Mouse (Mus musculus) mouse trophoblast stem cell (cell line): Measurements from ENCODE around the gene 1700030J22Rik.

Experiments
- in situ Hi-C, 2 experiments: fragments of 300-500 bp; cut with MseI, MboI; formaldehyde crosslinking; loops; 2 replicates in 1 of 2; 3 replicates in 1 of 2; pipeline ENCODE4 v1.15.1; 2025

1700030J22Rik gene

GRCm38 (mm10) chr8:116978631-116979256 is at the start of gene 1700030J22Rik:
1700030J22Rik (minus strand) TSS chr8:116978959.
- in situ Hi-C loops: no loop called here

GRCm38 (mm10) chr8:117027601-117028000 is 48.8 kb upstream of the 1700030J22Rik start:
- in situ Hi-C loops: no loop called here

DNA sequence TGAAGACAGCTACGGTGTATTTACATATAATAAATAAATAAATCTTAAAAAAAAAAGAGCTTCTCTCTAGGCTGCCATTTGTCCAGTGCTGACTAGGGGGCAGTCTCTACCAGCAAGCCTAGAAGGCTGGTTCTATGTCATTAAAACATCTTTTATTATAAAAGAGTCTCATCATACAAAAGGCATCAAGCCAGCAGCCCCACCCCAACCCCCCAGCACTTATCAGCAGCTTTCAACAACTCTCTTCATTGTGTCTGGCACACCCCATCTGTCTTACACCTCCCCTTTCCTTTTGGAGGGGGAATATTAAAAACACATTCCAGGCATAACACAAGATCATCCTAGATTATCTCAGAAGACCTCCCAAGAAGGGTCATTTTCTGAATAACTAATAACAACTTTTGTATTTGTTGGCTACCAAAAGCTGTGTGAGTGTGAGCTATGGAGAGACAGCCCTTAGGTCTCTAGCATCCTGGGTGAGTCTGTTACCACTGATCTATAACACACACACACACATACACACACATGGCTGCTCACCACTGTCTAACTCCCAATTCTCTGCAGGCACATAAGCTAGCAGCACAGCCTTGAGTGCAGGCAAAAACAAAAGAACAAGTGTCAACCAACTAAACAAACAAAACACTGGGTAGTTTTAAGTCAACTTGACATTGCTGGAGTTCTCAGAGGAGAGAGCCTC is 43.7 kb upstream of the 1700030J22Rik start:
- in situ Hi-C loops: no loop called here

DNA sequence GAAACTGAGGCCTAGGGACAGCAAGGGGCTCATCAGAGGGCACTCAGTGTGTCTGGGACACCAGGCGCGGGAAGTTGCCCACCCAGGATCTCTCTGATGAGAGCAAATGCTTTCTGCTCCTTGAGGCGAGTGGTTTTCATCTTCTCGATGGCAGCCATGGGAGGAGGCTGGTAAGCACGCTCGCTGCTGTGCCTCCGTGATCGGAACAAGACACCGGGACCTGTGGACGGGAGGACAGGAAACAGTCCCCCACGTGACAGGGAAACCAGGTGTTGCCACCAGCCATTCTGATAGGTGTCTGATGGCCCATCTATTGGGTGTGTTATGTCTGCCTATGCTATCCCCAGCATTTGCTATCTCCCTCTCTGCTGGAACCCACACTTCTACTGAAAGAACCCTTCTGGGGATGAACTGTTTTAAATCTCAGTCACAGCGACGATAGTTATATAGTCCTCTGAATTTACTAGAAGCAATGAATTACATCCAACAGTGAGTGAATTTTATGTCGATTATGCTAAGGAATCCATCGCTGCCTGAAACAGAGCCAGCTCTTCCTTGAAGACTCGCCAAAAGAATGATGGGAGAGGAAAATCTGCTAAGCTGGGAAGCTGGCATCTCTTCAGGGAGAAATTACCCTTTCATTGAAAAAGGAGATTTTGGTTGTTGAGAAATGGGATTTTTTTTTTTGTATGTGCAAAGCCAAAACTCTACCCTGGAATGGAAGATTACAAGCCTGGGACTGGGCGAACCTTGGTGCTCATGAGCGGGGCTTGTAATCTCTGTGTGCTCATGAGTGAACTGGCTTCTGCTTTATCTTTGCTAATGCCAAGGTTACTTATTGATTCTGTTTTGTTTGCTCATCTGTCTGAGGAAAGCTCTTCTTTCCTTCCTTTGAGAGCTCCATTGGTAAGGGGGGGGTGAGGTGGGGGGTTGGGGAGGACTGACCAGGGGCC is 40.8 kb upstream of the 1700030J22Rik start:
- in situ Hi-C loops: no loop called here

GRCm38 (mm10) chr8:117017896-117018295 is 39.1 kb upstream of the 1700030J22Rik start:
- in situ Hi-C loops: no loop called here

DNA sequence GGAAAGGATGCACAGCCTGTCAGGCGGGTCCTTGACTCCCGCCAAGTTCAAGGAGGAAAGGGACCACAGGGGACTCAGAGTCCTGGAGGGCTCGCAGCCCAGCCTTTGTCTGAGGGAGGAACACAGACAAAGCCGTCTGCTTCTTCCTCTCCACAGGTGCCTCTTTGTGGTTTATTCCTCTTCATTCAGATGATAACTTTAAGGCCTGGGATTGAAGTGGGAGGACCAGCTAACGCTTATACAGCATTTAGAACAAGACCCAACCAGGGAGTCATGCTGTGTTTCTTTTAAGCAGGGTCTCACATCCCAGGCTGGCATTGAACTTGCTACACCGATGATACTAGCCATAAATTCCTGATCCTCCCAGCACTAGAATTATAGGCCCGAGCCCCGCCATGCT is 38.2 kb upstream of the 1700030J22Rik start:
- in situ Hi-C loops: no loop called here

DNA sequence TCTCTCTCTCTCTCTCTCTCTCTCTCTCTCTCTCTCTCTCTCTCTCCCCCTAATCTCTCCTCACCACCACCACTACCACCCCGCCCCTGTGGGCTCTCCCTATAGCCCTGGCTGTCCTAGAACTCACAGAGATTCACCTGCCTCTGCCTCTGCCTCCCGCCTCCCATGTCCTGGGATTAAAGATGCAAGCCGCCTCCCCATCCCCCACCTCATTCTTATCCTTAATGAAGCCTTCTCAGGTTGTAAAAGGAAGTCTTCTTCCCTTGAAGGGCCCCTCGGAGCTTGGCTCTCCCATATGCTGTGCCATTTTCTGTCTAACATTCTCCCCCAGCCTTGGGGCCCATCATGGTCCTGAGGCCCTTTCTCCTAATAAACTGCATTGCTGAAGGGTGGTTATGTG is 36.9 kb upstream of the 1700030J22Rik start:
- in situ Hi-C loops: no loop called here

- in situ Hi-C loops: no loop called here
Measured at GRCm38 (mm10) chr8:117011366-117011765, 32.6 kb upstream of the 1700030J22Rik start.

DNA sequence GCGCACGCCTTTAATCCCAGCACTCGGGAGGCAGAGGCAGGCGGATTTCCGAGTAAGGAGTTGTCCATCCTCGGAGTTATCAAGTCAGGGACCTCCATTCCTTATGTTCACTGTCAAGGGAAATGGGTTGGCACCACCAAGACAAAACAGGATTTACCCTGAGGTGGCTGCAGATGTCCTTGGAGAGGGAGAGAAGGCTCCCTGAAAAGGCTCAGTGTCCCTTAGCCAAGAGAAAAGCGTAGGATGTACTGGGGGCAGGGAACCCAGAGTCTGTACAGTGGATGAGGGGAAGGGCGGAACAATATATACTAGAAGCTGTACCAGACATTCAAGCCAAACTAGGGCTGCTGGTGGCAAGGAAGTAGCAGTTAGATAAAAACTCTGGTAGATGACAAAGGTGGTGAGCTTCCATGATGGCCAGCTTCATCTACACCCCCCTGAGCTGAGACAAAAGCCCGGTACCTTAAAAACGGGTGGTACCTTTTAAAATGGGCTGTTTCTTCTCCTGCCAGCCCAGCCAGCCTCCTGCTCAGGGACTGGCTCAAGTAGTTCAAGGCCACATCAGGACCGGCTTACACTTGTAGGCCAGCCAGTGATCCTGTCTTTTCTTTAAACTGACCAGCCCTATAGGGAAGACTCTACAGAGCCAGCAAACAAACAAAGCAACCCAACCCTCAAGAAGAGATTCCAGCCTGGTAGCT is 15.4 kb upstream of the 1700030J22Rik start:
- in situ Hi-C loops: no loop called here

GRCm38 (mm10) chr8:116993095-116993867 is 14.5 kb upstream of the 1700030J22Rik start, which contains the start of gene Gcsh:
Gcsh (minus strand) TSS chr8:116993537.
- in situ Hi-C loops: no loop called here

GRCm38 (mm10) chr8:116992176-116992971 is 13.6 kb upstream of the 1700030J22Rik start:
- in situ Hi-C loops: no loop called here

DNA sequence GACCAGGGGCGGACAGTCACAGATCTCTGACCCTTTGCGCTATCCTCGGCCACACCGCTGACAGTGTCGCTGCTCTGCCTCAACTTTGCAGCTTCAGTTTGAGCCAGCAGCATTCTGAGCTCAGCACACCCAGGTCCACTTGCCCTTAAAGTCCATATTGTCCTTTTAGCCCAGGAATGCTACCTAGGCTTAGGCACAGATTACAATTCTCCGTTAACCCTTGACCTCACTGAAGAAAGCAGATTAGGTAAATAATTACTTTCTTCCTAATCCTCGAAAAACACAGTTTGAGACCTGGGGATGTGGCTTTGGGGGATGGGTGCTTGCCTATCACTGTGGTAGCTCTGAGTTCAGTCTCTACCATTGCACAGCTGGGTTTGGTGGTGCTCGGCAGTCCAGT is 12.5 kb upstream of the 1700030J22Rik start:
- in situ Hi-C loops: no loop called here

GRCm38 (mm10) chr8:116989842-116990241 is 11.1 kb upstream of the 1700030J22Rik start:
- in situ Hi-C loops: no loop called here

GRCm38 (mm10) chr8:116980117-116980516 is 1.4 kb upstream of the 1700030J22Rik start:
- in situ Hi-C loops: no loop called here

GRCm38 (mm10) chr8:116978052-116978451 is 707 bp downstream of the 1700030J22Rik start:
- in situ Hi-C loops: no loop called here

- in situ Hi-C loops: no loop called here
Measured at GRCm38 (mm10) chr8:116975606-116976005, 3.2 kb downstream of the 1700030J22Rik start.

DNA sequence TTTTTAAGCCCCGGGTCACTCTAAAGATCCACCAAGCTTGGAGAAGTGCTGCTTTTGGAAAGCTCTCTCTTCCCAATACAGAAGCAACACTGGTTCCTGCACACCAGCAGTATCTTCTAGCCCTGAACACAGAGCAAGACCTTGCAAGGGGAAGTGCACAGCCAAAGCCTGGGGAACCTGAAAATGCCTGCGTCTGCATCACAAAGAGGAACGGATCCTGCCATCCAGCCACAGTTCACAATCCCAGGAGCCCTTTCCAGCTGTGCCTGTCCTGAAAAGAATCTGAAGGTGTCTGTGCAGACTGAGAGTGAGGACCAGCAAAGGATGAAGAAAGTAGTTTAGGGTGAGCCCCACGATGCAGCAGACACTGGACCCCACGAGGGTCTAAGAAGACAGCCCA is 3.7 kb downstream of the 1700030J22Rik start:
- in situ Hi-C loops: no loop called here

GRCm38 (mm10) chr8:116969531-116969930 is 9.2 kb downstream of the 1700030J22Rik start:
- in situ Hi-C loops: no loop called here

DNA sequence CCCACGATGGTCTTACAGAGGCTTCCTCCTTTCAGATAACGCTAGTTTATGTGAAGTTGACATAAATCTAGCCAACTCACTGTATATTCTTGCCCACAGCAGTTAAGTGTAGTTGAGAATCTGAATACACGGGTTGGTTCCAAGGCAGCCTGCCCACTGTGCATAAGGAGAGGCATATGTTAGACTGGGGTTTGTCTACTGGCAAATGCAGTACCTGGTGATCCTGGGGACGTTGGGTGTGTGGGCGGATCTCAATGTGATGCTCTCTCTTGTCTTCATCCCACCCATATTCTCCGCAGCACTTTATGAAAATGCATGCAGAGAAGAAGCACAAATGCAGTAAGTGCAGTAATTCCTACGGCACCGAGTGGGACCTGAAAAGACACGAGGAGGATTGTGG is 24.3 kb downstream of the 1700030J22Rik start:
- in situ Hi-C loops: no loop called here

- in situ Hi-C loops: no loop called here
Measured at GRCm38 (mm10) chr8:116952428-116952827, 26.3 kb downstream of the 1700030J22Rik start.
